Mouse (Mus musculus): ENCODE results near the gene Cox20.

Gene Cox20

GRCm38 (mm10) chr1:178350792-178351191, 31.9 kb downstream of the Cox20 start:
- in situ Hi-C loops (cut with MboI, MseI) = no loop called here

- in situ Hi-C loops (cut with MboI, MseI) = no loop called here
Measured at GRCm38 (mm10) chr1:178351643-178352042, 32.7 kb downstream of the Cox20 start.

GRCm38 (mm10) chr1:178354576-178354975, 35.6 kb downstream of the Cox20 start:
- in situ Hi-C loops (cut with MboI, MseI) = no loop called here

- in situ Hi-C loops (cut with MboI, MseI) = no loop called here
Measured at GRCm38 (mm10) chr1:178357776-178358710, 39.1 kb downstream of the Cox20 start.

GRCm38 (mm10) chr1:178360264-178360663, 41.3 kb downstream of the Cox20 start:
- in situ Hi-C loops (cut with MboI, MseI) = loop anchor here (5.0 kb wide), 1 partner anchor 82 kb away; no protein-coding TSS in a partner anchor

- in situ Hi-C loops (cut with MboI, MseI) = loop anchor here (5.0 kb wide), 1 partner anchor 82 kb away; no protein-coding TSS in a partner anchor
Measured at GRCm38 (mm10) chr1:178360702-178361101, 41.8 kb downstream of the Cox20 start.

GRCm38 (mm10) chr1:178365171-178365570, 46.2 kb downstream of the Cox20 start:
- in situ Hi-C loops (cut with MboI, MseI) = no loop called here

- in situ Hi-C loops (cut with MboI, MseI) = no loop called here
Measured at GRCm38 (mm10) chr1:178368121-178368520, 49.2 kb downstream of the Cox20 start.

- in situ Hi-C loops (cut with MboI, MseI) = no loop called here
Measured at GRCm38 (mm10) chr1:178368548-178369271, 49.8 kb downstream of the Cox20 start.

GRCm38 (mm10) chr1:178369272-178369651, 50.3 kb downstream of the Cox20 start:
- in situ Hi-C loops (cut with MboI, MseI) = no loop called here

Data from T-helper 2 cell (primary cell).